Comparison of ENCODE assay signal across 8 mouse cellular contexts in the genomic region with DNA sequence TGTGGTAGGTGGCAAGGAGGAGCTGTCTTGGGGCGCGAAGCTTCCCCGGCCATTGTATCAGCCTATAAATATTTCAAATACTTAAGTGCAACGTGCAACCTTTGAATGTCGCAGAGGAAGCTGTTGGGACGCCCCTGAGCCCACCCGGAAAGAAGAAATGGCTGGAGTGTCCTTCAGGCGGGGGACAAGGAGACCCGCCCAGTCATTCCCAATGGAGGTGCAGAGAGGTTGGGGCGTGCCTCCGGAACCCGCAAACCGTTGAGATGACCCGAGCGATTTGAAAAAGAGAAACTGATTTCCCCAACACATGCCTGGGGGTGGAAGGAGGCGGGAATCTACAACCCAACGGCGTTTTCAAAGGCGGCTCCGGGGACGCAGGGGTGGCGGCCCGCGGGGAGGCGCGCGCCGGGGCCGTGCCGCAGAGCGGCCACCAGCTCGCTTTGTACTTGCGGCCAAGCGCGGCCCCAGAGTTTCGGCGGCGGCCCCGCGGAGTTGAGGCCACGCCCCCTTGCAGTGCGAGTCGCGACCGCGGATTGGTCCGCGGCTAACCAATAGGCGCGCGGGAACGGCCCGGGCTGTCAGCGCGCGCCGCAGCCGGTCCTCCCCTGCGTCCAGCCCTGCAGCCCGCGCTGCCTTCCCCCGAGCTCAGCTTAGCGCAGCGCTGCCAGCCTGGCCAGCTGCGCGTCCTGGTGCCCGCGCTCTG.
DNase-seq lines count a peak whose midpoint lies in the region; ATAC-seq lines count a peak whose summit lies in the region.

No protein-coding gene starts in this region.

- intact Hi-C loops in left cerebral cortex, postnatal 10 days (cut with DNase I) = loop anchor here (2.0 to 5.0 kb wide), 3 partner anchors 57 to 113 kb away; no protein-coding TSS in a partner anchor

- peak; percentile 77 for ATAC-seq in megakaryocyte progenitor cell, adult 5-6 weeks (replicated peaks; ENCODE audit: poor library complexity)

- peak; percentile 90 to 92 for DNase-seq in adrenal gland, adult 18-20 months (ENCODE audit: low spot score in 2 of 2)
- DNase-seq in embryo, embryonic 10 days (ENCODE audit: low spot score) = peak; percentile 96
- DNase-seq in gastrocnemius, postnatal 10 days = peak; percentile 95
- DNase-seq in induced T-regulatory cell, adult 2 months (ENCODE audit: low read depth) = peak; percentile 87
- DNase-seq in left cerebral cortex, postnatal 10 days (ENCODE audit: extremely low spot score in 1 of 2, low spot score in 2 of 2) = peak; percentile 90 to 98
- DNase-seq in right cerebral cortex, postnatal 10 days (ENCODE audit: low spot score in 2 of 2) = peak; percentile 96 to 97
- peak; percentile 94 for DNase-seq in urinary bladder, postnatal 14 days (ENCODE audit: low spot score)

Comparison
In these comparisons a context has a peak if more than half of its experiments do, and no peak if none do; other contexts are left out.
1. Peak in every context shown above with its lines: DNase-seq and ATAC-seq.